Mouse (Mus musculus) liver, postnatal 0 days (tissue): ENCODE data around the gene 9930022D16Rik.

Source experiments
- CTCF ChIP-seq: sonication (generic); IDR thresholded peaks from 2 replicates; pipeline ENCODE4 v1.5.1; 2016; ENCODE audit warnings: antibody characterized with exemption, low read depth
- EP300 ChIP-seq: IDR thresholded peaks from 2 replicates; pipeline ENCODE4 v1.6.1; 2016; ENCODE audit warnings: antibody characterized with exemption, low read depth, mild to moderate bottlenecking

DNA sequence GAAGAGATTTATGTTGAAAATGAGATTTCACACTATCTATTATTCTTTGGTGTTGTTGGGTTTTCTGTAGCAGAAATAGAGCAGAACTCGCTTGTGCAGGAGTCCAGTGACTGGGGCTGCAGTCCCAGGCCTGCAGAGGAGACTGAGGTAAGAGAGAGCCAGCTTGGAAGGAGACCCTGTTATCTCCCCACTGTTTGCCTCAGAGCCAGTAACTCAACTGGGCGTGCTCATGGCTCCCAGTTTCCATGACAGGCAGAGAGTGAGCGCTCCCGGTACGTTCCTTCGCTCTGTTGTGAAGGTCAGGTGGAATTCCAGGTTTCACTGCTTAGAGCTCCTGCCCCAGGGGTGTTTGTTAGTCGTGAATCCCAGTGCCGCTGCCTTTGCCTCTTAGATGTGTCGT lies 21.1 kb upstream of the 9930022D16Rik start:
- TF ChIP-seq CTCF (no peak), EP300 (no peak)
